Mouse (Mus musculus) embryonic facial prominence, embryonic 10.5 days (tissue): ENCODE data around the gene Ttc24. TPM values are rescaled to one million over a fixed set of nuclear protein-coding genes. Genes with fewer than 3 reads are reported as not detected.

ENCODE experiments used
- DNase-seq: peaks from one replicate; pipeline ENCODE4 v3.0.0-alpha.2; 2017; ENCODE audit warnings: low spot score
- H3K27ac ChIP-seq: fragments of 300-500 bp; sonication (generic); replicated peaks from 2 replicates; pipeline ENCODE4 v1.5.1; 2016; ENCODE audit warnings: mild to moderate bottlenecking
- H3K27me3 ChIP-seq: fragments of 300-500 bp; sonication (generic); replicated peaks from 2 replicates; pipeline ENCODE4 v1.6.1; 2016; ENCODE audit warnings: low read depth, mild to moderate bottlenecking; ENCODE audit not compliant: poor library complexity, severe bottlenecking
- H3K36me3 ChIP-seq: fragments of 300-500 bp; sonication (generic); replicated peaks from 2 replicates; pipeline ENCODE4 v1.6.1; 2016; ENCODE audit warnings: mild to moderate bottlenecking, moderate library complexity
- H3K4me1 ChIP-seq: fragments of 300-500 bp; sonication (generic); 2 replicates; pipeline ENCODE4 v1.6.1; 2016
- H3K4me3 ChIP-seq: fragments of 300-500 bp; sonication (generic); 2 replicates; pipeline ENCODE4 v1.5.1; 2016; ENCODE audit warnings: mild to moderate bottlenecking, moderate library complexity
- H3K9me3 ChIP-seq: fragments of 300-500 bp; sonication (generic); 2 replicates; pipeline ENCODE4 v1.6.1; 2016; ENCODE audit warnings: mild to moderate bottlenecking
- WGBS: fragments of 180-500 bp; shearing (Covaris S2); methylation state at CpG from one replicate; pipeline ENCODE4 v1.1.7; 2016; 5-methylcytosine and 5-hydroxymethylcytosine counted together
- polyA plus RNA-seq: library from polyadenylated mRNA; unstranded; fragments of >200 nt; fragmentation: Nextera tagmentation; extraction: Ambion mirVana; gene quantifications from 2 replicates; pipeline ENCODE4 v1.2.1, GENCODE M21; 2016

Gene Ttc24
- polyA plus RNA-seq, 1 experiment from 2014 or later, result 0.24 TPM

- no peaks in the 10 kb centered on the region for H3K27me3 ChIP-seq
- no peak for DNase-seq
- H3K36me3 ChIP-seq, result peaks cover 95% of the 10 kb centered on the region
- H3K4me3 ChIP-seq, result no peak overlapping the region
- no peaks in the 10 kb centered on the region for H3K4me1 ChIP-seq
- no peaks in the 10 kb centered on the region for H3K9me3 ChIP-seq
- H3K27ac ChIP-seq, result no peak overlapping the region
- WGBS, result 90% methylated on average over 6 of the region's 6 CpGs
Observed at GRCm38 (mm10) chr3:88097666-88098065, 19.6 kb upstream of the Ttc24 start.

DNA sequence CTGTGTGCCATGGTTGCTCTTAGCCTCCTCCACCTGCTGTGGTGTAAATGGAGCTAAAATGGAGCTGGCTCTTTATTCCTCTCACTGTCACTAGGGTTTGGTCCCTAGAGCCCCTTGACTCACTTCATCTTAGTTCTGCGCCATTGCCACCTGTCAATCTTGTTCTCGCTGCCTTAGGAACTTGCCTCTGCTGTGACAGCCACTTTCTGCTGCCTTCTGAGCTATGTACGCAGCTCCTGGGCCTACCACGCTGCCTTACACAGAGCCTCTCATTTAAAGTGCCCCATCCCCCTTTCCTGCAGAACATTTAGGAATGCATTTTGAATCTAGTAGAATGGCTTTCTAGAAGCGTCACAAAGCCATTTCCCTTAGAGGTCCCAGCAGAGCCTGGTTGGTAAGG lies 16.0 kb upstream of the Ttc24 start:
- 86% methylated on average over 5 of the region's 5 CpGs for WGBS
- H3K4me1 ChIP-seq, result no peaks in the 10 kb centered on the region
- no peak overlapping the region for H3K27ac ChIP-seq
- H3K4me3 ChIP-seq, result no peak overlapping the region
- H3K9me3 ChIP-seq, result no peaks in the 10 kb centered on the region
- H3K27me3 ChIP-seq, result no peaks in the 10 kb centered on the region
- no peak for DNase-seq
- peaks cover 96% of the 10 kb centered on the region for H3K36me3 ChIP-seq

DNA sequence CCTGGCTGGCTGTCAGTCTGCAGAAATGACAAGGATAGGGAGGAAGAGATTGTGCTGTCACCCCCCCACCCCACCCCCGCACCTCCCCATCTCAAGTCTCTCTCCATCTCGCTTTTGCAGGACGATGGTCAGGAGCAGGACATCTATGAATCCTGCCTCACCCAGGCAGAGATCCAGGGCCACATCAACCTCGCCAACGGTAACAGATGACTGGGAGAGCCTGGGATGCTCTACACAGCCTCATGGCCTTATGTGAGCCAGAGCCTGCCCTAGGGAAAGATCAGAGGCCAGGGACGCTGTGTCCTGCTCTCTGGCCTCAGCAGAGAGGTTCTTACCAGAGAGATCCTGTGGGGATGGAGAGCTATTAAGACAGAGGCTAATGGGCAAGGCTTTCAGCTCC lies 12.5 kb upstream of the Ttc24 start:
- H3K4me3 ChIP-seq, result no peak overlapping the region
- H3K9me3 ChIP-seq, result no peaks in the 10 kb centered on the region
- no peaks in the 10 kb centered on the region for H3K27me3 ChIP-seq
- no peak overlapping the region for H3K27ac ChIP-seq
- no peak for DNase-seq
- H3K36me3 ChIP-seq, result peaks cover 99% of the 10 kb centered on the region
- no peaks in the 10 kb centered on the region for H3K4me1 ChIP-seq
- WGBS, result 92% methylated on average over 6 of the region's 6 CpGs

GRCm38 (mm10) chr3:88090106-88090505 lies 12.0 kb upstream of the Ttc24 start:
- Histone ChIP-seq H3K4me3 (no peak overlapping the region), H3K27me3 (no peaks in the 10 kb centered on the region), H3K9me3 (no peaks in the 10 kb centered on the region), H3K27ac (no peak overlapping the region), H3K36me3 (peaks cover 99% of the 10 kb centered on the region), H3K4me1 (no peaks in the 10 kb centered on the region)
- WGBS, result 94% methylated on average over 7 of the region's 7 CpGs
- no peak for DNase-seq

GRCm38 (mm10) chr3:88087688-88088087 lies 9.6 kb upstream of the Ttc24 start:
- Histone ChIP-seq H3K36me3 (peaks cover 90% of the 10 kb centered on the region), H3K27ac (no peak overlapping the region), H3K4me1 (peaks cover 6% of the 10 kb centered on the region), H3K9me3 (no peaks in the 10 kb centered on the region), H3K27me3 (no peaks in the 10 kb centered on the region), H3K4me3 (no peak overlapping the region)
- WGBS, result 76% methylated on average over 1 of the region's 1 CpGs
- DNase-seq, result no peak

- WGBS, result 78% methylated on average over 5 of the region's 9 CpGs
- peaks cover 68% of the 10 kb centered on the region for H3K36me3 ChIP-seq
- H3K4me3 ChIP-seq, result no peak overlapping the region
- H3K27ac ChIP-seq, result no peak overlapping the region
- H3K4me1 ChIP-seq, result peaks cover 18% of the 10 kb centered on the region
- no peaks in the 10 kb centered on the region for H3K27me3 ChIP-seq
- no peaks in the 10 kb centered on the region for H3K9me3 ChIP-seq
- no peak for DNase-seq
Observed at GRCm38 (mm10) chr3:88085459-88085858, 7.4 kb upstream of the Ttc24 start.

GRCm38 (mm10) chr3:88084001-88084400 lies 5.9 kb upstream of the Ttc24 start:
- Histone ChIP-seq H3K4me3 (no peak overlapping the region), H3K27ac (no peak overlapping the region), H3K36me3 (peaks cover 53% of the 10 kb centered on the region), H3K9me3 (no peaks in the 10 kb centered on the region), H3K4me1 (peaks cover 18% of the 10 kb centered on the region), H3K27me3 (no peaks in the 10 kb centered on the region)
- 90% methylated on average over 2 of the region's 2 CpGs for WGBS
- no peak for DNase-seq

GRCm38 (mm10) chr3:88082663-88083062 lies 4.6 kb upstream of the Ttc24 start:
- peak overlapping the region; percentile 82 for H3K27ac ChIP-seq
- H3K9me3 ChIP-seq, result no peaks in the 10 kb centered on the region
- peaks cover 41% of the 10 kb centered on the region for H3K36me3 ChIP-seq
- DNase-seq, result no peak
- H3K4me3 ChIP-seq, result peak overlapping the region; percentile 81
- whole genome bisulfite sequencing, result 27% methylated on average over 4 of the region's 4 CpGs
- peaks cover 18% of the 10 kb centered on the region for H3K4me1 ChIP-seq
- no peaks in the 10 kb centered on the region for H3K27me3 ChIP-seq

DNA sequence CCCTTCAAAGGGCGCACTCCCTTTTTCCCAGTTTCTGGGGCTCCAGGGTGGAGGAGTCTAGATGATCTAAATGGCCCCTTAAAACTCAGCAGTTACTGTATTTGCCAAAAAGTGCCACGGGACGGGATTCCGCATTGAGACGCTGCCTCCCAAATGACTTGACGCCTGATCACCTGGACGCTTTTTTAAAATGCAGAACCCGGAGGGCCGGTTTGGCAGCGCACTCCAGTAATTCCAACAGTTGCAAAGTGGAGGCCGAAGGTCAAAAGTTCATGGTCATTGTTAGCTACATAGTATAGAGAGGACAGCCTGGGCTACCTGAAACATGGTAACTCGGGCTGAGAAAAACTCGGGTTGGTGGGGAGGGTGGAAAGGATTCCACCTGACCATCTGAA lies 4.1 kb upstream of the Ttc24 start:
- Histone ChIP-seq H3K4me3 (peak overlapping the region; percentile 81), H3K27me3 (no peaks in the 10 kb centered on the region), H3K36me3 (peaks cover 37% of the 10 kb centered on the region), H3K9me3 (no peaks in the 10 kb centered on the region), H3K27ac (peak overlapping the region; percentile 82), H3K4me1 (peaks cover 18% of the 10 kb centered on the region)
- DNase-seq, result no peak
- WGBS, result 3% methylated on average over 13 of the region's 13 CpGs

GRCm38 (mm10) chr3:88081345-88082223 lies 3.5 kb upstream of the Ttc24 start, which contains the start of gene Iqgap3:
Gene Iqgap3, plus strand, starts transcription at chr3:88081971.
- peak; percentile 89 for DNase-seq
- peaks cover 30% of the 10 kb centered on the region for H3K36me3 ChIP-seq
- H3K4me3 ChIP-seq, result peak within 1 kb of the TSS; percentile 81
- no peaks in the 10 kb centered on the region for H3K27me3 ChIP-seq
- no peaks in the 10 kb centered on the region for H3K9me3 ChIP-seq
- peak within 1 kb of the TSS; percentile 82 for H3K27ac ChIP-seq
- WGBS, result 19% methylated on average over 33 of the region's 33 CpGs
- peaks cover 18% of the 10 kb centered on the region for H3K4me1 ChIP-seq

DNA sequence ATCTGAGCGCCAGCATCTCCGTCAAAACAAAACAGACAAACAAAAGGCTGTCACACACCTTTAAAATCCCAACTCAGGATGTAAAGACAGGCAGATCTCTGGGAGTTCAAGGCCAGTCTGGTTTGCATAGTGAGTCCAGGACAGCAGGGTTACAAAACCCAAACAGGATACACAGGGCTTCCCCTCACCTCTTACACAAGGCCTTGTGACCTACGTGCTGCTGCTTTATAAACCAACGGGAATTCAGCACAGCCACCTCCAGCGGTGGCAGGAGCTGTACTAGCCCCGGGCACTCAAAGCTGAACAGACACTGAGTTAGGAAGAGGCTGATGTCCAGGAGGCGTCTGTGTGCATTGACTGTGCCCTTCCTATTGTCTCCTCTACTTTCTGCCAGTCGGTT lies 663 bp downstream of the Ttc24 start:
- H3K27me3 ChIP-seq, result peaks cover 9% of the 10 kb centered on the region; the same call in 1 of the 2 replicates
- no peaks in the 10 kb centered on the region for H3K36me3 ChIP-seq
- peaks cover 10% of the 10 kb centered on the region for H3K4me1 ChIP-seq
- DNase-seq, result no peak
- no peak overlapping the region for H3K27ac ChIP-seq
- H3K9me3 ChIP-seq, result no peaks in the 10 kb centered on the region
- WGBS, result 34% methylated on average over 8 of the region's 8 CpGs
- no peak overlapping the region for H3K4me3 ChIP-seq

DNA sequence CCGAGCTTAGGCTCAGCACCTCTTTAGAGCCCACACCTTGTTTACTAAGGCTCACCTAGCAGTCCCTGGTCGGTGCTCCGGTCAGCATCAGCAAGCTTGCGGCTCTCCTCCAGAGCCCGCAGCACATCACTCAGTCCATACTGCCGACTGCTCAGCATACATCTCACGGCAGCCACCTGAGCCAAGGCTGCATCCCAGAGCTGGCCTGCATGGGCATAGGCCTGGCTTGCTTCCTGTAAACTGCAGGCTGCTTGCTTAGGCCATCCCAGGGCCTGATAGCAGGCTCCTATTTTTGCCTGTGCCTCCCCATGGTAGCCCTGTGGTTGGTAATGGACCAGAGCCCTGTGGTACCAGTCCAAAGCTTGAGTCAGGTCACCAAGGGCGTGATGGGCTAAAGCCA lies 3.3 kb downstream of the Ttc24 start:
- Histone ChIP-seq H3K4me1 (no peaks in the 10 kb centered on the region; the same call in 1 of the 2 replicates), H3K36me3 (no peaks in the 10 kb centered on the region), H3K4me3 (no peak overlapping the region), H3K27me3 (peaks cover 31% of the 10 kb centered on the region), H3K27ac (no peak overlapping the region), H3K9me3 (no peaks in the 10 kb centered on the region)
- no peak for DNase-seq
- 79% methylated on average over 8 of the region's 8 CpGs for WGBS

- no peak for DNase-seq
- no peaks in the 10 kb centered on the region for H3K9me3 ChIP-seq
- peaks cover 32% of the 10 kb centered on the region for H3K27me3 ChIP-seq
- H3K4me1 ChIP-seq, result no peaks in the 10 kb centered on the region; the same call in 1 of the 2 replicates
- no peak overlapping the region for H3K27ac ChIP-seq
- H3K36me3 ChIP-seq, result no peaks in the 10 kb centered on the region
- no peak overlapping the region for H3K4me3 ChIP-seq
- WGBS, result 77% methylated on average over 2 of the region's 2 CpGs
Observed at GRCm38 (mm10) chr3:88074351-88074750, 3.8 kb downstream of the Ttc24 start.
